Mouse (Mus musculus) spleen, postnatal 10 days (tissue): ENCODE results near the gene Fcgr1.
"Not testable (repeated sequence)": the region's sequence is repeated elsewhere in the genome, so short reads cannot be mapped to it uniquely, and the experiment has no call there.

ENCODE experiments used
- DNase-seq, 2 experiments: peaks; one replicate each; pipeline ENCODE4 v3.0.0; 2021 to 2022; ENCODE audit warnings: low spot score in 2 of 2

Gene Fcgr1

DNA sequence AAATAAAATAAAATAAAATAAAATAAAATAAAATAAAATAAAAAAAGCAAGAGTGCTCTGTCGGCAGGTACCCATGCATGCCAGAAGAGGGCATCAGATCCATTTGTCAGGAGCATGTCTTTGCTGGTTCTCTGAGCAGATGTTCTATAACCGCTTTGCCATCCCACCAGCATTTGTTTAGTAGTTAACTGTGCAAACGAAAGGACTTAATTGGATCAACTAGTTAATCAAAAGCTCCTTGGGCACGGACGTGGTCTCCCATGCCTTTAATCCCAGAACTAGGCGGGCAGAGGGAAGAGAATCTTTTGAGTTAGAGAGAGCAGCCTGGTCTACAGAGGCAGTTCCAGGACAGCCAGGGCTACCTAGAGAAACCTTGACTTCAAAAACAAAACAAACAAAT is 33.4 kb upstream of the Fcgr1 start:
- peak in 1 of 2 experiments; percentile 35 for DNase-seq

DNA sequence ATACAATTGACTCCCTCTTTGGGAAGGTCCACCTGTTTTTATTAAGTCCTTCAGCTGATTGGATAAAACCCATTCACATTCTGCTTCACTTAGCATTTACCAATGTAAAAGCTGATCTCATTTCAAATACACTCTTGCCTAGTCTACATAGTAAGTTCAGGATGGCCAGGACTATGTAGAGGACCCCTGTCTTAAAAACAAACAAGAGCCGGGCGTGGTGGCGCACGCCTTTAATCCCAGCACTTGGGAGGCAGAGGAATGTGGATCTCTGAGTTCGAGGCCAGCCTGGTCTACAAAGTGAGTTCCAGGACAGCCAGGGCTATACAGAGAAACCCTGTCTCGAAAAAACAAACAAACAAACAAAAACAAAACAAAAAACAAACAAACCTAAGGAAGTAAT is 30.0 kb upstream of the Fcgr1 start:
- DNase-seq, result not testable (repeated sequence)

DNA sequence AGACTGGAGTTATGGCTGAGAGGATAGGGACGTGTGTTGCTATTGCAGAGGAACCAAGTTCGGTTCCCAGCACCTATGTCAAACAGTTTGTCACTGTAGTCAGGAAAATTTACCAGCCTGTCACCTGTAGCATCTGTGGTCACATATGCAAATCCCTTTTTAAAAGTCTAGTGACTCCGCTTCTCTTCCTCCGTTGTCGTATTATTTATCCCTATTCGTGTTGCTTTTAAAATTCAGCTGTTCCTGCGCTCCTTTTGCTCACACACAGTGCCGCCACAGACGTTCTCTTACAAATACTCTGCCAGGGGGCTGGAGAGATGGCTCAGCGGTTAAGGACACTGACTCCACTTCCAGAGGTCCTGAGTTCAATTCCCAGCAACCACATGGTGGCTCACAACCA is 28.8 kb upstream of the Fcgr1 start:
- no peak for DNase-seq

DNA sequence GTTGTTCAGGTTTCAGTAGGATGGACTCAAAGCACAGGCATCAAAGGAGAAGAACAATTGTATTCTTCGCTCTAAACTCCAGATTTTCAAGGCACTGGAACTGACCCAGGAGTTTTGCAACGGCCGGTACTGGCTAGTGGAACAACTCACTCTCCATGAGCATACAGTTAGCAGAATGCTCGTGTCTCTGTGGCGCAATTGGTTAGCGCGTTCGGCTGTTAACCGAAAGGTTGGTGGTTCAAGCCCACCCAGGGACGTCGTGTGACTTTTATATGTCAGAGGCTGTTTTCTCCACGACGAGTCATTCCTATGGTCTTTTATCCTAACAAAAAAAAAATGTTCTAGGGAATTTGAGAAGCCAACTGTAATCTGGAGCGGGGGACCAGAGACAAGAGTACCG is 28.1 kb upstream of the Fcgr1 start:
- DNase-seq, result no peak

DNA sequence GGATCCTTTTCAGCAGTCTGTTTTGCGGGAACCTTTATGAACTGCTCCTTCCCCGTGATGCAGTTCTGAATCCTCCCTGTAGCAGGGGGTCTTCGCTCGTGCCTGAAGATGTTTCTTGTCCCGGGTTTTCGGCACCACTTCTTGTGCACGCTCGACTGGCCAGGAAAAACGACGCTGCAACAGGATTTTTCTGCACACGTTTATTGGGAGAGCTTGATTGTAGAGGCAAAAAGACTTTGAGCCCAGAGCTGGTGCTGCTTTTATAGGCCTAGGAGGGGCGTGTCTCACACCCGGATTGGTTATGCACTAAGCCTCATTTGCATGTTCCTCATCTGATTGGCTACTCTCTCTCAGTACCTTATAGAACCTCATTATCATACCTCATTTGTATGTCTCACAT is 26.2 kb upstream of the Fcgr1 start:
- DNase-seq, result not testable (repeated sequence)

DNA sequence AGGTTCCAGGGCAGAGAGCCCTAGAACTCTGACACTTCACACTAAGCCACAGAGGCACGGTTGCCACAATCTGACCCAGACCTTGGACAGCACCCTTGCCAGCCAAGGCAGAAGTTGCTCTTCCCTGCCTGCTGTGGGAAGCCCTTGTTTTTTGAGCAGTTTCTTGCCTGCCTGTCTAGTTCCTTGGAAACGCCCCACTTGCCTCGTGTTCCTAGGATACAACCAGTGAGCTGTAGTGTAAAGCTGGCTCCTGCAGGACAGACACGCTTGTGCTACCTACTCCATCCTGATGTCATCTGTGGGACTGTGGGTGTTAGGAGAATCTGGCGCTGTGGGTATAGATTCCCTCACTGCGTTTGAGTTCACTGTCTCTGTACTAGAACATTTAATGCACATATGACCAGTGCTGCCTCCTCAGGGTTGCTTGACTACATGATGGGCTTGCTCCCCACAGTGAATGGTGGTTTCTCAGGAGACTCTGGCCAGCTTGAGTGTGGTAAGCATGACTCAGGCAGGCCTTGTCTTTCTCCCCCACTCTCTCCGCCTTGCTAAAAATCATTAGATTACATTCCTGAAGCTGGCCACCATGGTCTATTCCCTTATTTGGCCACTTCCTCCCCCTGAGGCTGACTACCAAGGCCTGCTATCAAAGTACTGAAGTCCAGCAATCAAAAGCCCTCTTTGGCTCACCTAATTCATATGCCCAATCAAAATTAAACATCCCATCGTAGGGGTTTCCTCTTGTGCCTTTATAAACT is 18.8 kb upstream of the Fcgr1 start:
- no peak for DNase-seq

DNA sequence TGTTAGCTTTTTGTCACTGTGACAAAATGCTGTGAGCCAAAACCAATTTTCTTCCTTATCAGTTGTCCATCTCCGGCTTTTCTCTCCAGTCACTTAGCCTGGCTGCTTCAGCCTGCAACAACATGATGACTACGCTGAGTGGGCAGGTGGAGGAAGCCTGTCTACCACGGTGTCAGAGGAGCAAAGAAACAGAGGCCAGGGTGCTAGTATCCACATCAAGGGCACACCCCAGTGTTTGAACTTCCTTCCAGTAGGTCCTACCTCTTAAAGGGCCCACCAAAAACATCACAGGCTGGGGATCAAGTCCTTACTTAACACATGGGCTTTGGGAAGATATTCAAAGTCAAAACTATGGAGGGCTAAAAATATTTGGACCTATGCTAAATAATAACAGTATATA is 15.7 kb upstream of the Fcgr1 start:
- no peak for DNase-seq

DNA sequence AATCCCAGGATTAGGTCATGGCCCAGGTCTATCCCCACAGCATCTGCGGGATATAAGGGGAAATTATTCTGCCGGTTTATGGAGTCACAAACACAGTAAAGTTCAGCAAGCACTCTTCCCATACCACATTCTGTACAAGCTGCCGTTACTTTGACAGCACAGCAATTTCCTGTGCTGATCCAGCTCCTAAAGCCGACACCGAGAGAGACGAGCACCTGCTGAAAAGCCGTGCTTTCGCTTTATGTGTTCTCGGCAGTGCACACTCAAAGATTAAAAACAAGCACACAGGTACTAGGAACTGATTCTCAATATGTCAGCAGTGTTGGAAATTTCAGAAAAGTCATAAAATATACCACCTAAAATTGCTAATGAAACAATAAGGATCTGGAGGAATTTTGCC is 12.7 kb upstream of the Fcgr1 start:
- no peak for DNase-seq

DNA sequence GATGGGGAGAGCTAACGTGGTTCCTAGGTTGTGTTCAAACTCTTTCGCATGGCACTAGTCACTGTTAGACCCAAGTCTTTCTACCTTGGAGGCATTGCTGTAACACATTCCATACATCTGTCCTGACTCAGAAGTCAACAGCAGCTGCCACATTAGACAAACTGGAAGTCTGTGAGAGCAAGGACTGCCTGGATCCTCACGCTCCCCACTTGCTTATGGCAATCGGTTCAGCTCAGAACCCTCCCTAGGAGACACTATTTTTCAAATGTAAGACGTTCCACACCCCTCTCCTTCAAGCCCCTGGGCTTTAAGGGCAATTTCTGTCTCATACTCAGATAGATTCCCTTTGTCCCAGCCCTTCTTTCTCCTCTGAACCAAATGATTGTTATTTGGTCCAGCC is 8.3 kb upstream of the Fcgr1 start:
- DNase-seq, result no peak

DNA sequence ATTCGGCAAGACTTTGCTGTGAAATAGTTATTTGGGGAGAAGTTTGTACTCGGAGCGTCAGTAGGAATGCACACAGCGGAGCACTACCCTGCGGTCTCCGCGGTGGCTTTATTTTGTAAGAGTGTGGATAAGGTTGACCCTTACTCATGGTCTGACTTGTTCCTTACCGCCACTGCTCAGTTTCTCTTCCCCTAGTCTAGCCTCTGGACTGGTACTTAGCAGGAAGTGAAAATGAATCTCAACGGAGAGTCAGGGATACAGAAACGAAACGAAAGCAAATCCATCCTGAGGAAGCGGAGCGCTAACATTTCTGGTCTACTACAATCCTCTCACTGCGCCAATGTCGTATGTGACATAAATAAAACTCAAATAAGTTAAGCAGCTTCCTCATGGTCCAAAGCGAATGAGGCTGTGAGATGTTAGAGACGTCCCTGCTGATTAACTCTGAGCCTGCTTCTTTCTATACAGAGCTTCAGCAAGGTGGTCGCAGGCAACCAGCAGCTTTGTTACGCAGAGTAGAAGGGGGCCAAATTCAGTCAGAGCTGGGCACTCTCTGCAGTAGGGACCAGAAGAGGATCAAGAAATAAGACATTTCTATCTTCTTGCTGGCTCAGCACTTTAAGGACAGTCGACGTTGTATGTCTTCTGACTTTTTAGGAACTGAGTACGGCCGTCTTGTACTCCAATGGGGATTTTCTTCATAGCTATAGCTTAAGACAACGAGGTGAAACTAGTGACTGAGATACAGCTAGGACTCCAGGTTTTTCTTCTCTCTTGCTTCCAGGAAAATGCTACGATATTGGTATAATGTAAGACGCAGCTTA is 7.1 kb upstream of the Fcgr1 start:
- no peak for DNase-seq

DNA sequence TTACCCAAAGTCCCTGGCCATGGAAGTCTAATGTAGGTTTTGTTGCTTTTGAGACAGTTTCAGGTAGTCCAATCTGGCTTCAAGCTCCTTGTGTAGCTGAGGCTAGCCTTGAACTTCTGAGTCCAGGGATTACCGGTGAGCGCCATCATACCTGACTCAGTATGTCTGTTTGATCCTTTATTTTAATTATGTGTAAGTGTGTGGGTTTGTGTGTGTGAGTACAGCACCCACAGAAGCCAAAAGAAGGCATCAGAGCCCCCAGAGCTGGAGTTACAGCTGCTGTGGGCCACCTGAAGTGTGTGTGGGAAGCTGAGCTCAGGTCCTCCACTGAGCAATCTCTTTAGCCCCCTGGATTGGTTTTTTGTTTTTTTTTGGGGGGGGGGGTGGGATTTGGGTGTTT is 5.8 kb upstream of the Fcgr1 start:
- no peak for DNase-seq

DNA sequence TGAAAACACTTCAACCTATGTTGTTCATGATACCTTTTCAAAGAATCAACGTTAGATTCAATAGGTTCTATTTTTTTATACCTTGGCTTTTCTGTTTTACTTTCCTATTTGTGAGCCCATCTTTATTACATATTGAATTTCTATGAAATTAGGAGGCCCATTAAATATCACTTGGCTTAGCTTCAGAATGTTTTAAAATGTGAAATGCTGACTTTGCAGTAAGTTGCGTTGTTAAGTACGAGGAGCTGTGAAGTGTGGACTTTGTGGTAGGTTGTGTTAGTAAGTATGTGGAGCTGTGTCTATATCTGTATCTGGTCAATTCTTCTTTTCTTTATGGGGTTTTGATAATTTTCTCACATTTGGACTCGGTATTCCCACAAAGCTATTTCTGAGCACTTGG is 4.6 kb upstream of the Fcgr1 start:
- DNase-seq, result no peak

DNA sequence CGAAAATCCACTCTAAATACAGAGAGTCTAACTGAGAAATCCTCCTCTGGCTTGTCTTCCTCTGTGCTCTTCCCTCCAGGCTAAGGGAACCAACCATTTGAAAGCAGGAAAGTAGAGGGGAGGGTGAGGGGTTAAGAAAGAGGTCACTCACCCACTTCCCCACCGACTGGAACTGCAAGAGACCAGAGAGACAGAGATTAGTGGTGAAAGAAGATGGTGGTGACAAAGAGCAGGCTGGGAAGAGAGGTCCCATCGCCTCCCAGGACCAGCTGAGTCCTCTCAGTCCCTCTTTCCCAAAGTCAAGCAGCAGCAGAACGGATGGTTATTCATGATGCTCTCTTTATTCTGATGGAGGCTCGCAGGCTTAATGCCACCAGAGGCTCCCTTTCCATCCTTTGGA is 401 bp downstream of the Fcgr1 start:
- no peak for DNase-seq

DNA sequence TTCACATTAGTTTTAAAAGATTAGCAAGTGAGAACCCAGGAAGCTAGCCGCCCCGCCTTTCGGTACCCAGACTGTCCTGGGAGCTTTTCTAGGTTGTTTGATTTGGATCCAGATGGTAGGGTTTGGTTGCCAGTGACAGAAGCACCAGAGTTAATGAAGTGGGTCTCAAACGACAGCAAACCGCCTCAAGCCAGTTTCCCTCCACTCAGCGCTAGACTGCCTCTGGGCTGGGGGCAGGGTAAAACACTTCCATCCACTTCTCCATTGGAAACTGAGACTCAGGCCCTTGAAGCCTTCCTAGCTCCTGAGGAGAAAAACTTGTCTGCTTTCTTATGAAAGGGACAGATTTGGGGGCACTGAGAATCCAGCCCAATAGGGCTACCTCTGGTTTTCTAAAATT is 1.1 kb downstream of the Fcgr1 start:
- DNase-seq, result no peak

DNA sequence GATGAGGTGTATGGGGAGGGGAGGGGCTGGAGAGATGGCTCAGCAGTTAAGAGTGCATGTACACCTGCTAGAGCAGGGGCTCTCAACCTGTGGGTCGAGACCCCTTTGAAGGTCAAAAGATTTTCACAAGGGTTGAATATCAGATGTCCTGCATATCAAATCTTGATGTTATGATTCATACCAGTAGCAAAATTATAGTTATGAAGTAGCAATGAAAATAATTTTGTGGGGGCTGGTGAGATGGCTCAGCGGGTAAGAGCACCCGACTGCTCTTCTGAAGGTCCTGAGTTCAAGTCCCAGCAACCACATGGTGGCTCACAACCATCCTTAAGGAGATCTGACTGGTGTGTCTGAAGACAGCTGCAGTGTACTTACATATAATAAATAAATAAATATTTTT is 3.0 kb downstream of the Fcgr1 start:
- not testable (repeated sequence) for DNase-seq

DNA sequence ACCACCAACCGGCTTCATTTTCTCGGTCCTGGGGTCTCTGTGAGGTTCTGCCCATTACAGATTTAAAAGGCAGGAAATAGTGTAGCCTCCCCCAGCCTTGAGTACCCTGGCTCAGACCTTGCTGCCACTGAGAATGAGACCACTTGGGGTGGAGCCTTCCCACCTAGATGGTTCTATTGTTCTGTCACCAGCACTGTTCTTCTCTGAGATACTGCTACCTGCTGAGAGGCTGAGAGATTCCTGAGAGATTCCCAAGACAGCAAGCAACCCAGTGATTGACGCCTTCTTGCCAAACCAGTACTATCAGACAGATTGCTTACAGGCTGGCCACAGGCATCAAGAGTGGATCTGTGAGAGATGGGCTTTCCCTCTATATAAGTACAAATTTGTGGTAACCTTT is 4.6 kb downstream of the Fcgr1 start:
- no peak for DNase-seq

DNA sequence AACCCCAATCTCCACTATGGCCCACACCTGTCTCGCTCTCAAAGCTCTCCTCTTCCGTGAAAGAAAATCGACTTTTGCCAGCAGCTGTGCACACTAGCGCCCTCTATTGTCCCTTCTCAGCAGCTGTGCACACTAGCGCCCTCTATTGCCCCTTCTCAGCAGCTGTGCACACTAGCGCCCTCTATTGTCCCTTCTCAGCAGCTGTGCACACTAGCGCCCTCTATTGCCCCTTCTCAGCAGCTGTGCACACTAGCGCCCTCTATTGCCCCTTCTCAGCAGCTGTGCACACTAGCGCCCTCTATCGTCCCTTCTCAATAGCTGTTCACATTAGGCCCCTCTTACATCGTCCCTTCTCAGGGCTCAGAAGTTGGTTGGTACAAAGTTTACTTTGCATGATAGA is 6.4 kb downstream of the Fcgr1 start:
- DNase-seq, result not testable (repeated sequence)

DNA sequence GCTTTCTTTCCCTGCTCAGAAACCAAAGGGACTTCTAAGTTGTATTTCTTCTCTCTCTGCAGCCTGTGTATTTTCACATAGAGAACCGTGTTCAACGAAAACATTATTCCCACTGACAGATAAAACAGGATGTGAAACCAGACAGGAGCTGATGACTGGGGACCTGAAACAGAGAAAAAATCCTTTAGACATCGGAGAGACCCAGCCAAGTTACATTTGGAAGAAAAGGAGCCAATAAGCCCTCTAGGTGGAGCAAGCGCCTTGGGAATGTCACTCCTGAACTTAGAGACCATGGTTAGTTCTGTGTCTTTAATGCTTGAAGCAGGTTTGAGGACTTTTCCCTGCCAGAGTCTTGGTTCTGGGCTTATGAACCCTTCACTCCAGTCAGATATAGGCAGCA is 9.3 kb downstream of the Fcgr1 start:
- no peak for DNase-seq

DNA sequence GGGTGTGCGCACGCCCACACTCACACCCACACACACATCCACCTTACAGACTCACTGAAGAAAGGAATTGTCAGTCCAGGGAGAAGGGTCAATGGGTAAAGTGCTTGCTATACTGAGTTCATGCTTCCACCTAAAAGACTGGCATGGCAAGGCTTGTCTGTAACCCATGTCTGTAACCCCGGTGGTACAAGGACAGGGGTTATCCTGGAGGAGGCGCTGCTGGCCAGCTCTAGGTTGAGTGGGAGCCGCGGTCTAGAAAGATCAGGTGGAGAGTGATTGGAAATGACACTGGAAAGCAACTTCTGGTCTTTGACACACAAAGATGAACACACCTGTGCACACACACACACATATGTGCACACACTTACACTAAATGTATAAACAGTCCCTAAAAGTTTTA is 13.1 kb downstream of the Fcgr1 start:
- no peak for DNase-seq

DNA sequence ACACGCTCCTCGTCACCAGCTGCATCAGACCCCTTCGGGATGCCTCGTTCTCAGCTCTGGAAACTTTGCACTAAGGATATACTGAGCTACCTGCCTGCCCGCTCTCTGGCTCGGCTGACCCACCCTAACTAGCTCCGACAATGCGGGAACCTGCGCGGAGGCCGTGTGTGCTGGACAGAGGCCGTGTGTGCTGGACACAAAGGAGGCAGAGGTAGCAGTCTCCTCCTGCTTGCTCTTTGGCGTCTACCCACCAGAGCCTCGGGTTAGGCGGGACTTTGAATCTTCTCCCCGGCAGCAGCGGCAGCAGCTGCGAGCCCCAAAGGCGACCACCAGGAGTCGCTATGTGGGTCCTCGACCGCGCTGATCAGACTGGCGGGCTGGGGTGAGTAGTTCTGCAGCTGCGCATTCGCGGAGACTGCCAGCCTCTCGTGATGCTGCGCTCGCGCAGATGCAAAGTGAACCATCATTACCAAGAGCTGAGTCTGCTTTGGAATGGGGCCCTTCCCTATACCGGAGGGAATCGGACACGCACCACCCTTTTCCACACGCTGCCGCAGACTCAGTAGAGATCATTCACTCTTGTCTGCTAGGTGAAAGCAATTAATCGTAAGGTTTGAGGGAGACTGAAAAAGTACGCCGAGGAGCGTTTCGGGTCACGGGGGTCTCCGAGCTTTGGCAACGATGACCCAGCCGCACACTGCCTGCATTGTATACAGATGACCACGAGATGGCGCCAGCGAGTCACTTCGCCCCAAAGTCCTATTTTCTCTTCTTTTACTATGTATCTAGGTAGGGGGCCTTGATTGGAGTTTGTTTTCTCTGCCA is 15.8 kb downstream of the Fcgr1 start:
- peak; percentile 93 to 95 for DNase-seq

DNA sequence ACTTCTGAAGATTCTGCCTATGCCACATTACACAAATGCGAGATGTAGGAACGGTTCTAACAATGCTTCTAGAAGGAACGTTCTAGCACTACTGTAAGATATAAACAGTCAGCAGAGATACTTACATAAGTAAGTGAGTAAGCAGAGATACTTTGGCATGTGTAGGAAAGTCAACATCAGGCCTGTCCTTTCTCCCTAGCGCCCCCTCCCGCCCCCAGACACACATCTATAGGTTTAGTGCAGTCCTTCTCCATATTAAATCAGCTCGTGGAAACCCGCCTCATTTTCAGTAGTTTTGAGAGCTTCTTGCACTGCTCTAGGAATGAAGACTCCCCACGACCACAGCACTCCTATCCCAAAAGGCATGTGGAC is 16.4 kb downstream of the Fcgr1 start:
- peak in 1 of 2 experiments; percentile 93 for DNase-seq
